Mouse (Mus musculus) MEL (cell line): ENCODE results near the gene Tmem198.

Experiments used
- CTCF ChIP-seq, 3 experiments: IDR thresholded peaks in 2 of 3; conservative IDR thresholded peaks in 1 of 3; 2 replicates each; pipeline ENCODE4 v1.5.1; 2011 to 2012; ENCODE audit warnings: low read length in 3 of 3, low read depth in 2 of 3, mild to moderate bottlenecking in 2 of 3, improper control_type of control experiment in 1 of 3, inconsistent platforms in 1 of 3, mixed read lengths in 1 of 3, moderate library complexity in 1 of 3; ENCODE audit not compliant: control insufficient read depth in 1 of 3, insufficient read depth in 1 of 3, poor library complexity in 1 of 3, severe bottlenecking in 1 of 3
- EP300 ChIP-seq, 2 experiments: IDR thresholded peaks; 2 replicates each; pipeline ENCODE4 v1.6.1; 2011; ENCODE audit warnings: improper control_type of control experiment in 2 of 2, low read length in 2 of 2, low read depth in 1 of 2, mild to moderate bottlenecking in 1 of 2
- GABPA ChIP-seq: IDR thresholded peaks from 2 replicates; pipeline ENCODE4 v1.6.1; 2012; ENCODE audit warnings: low read depth, mild to moderate bottlenecking, inconsistent platforms, low read length, improper control_type of control experiment, moderate library complexity
- MAX ChIP-seq: IDR thresholded peaks from 2 replicates; pipeline ENCODE4 v1.6.1; 2011; ENCODE audit warnings: low read length, improper control_type of control experiment
- MEF2A ChIP-seq: IDR thresholded peaks from 2 replicates; pipeline ENCODE4 v1.6.1; 2014; ENCODE audit warnings: low read depth, mild to moderate bottlenecking, inconsistent platforms, low read length, improper control_type of control experiment; ENCODE audit not compliant: poor library complexity, insufficient replicate concordance, severe bottlenecking; ENCODE audit errors: extremely low read depth
- POLR2A ChIP-seq, 2 experiments: IDR thresholded peaks; 2 replicates each; pipeline ENCODE4 v1.6.1; 2011 to 2012; ENCODE audit warnings: low read length in 2 of 2, mild to moderate bottlenecking in 2 of 2, control low read depth in 1 of 2, improper control_type of control experiment in 1 of 2, low read depth in 1 of 2, moderate library complexity in 1 of 2; ENCODE audit not compliant: control insufficient read depth in 1 of 2, insufficient read depth in 1 of 2, poor library complexity in 1 of 2
- SMC3 ChIP-seq: IDR thresholded peaks from 2 replicates; pipeline ENCODE4 v1.6.1; 2011; ENCODE audit warnings: low read depth, low read length, improper control_type of control experiment
- TCF12 ChIP-seq: IDR thresholded peaks from 2 replicates; pipeline ENCODE4 v1.6.1; 2014; ENCODE audit warnings: low read depth, mild to moderate bottlenecking, inconsistent platforms, low read length, improper control_type of control experiment, moderate library complexity

DNA sequence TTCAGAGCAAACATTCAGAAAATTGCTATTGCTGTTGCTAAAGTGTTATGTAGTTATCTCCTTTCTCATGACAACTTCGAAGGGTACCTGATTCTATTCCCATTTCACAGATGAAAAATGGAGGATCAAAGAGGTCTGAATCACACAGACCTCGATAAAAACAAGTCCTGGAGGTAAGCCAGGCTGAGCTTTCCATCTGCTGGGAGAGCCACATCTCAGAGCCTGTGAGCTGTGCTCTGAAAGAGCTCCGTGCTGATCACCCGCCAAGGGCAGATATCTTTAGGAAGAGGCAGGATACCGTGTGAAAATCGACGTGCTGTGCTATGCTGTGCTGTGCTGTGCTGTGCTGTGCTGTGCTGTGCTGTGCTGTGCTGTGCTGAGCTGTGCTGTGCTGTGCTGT lies 19.0 kb upstream of the Tmem198 start:
- TF ChIP-seq POLR2A (IDR thresholded peaks at IDR 0.05; ENCODE audit: control insufficient read depth in 1 of 2, insufficient read depth in 1 of 2, low read depth in 1 of 2, low read length in 2 of 2, poor library complexity in 1 of 2) = no peak
- TF ChIP-seq MAX = no peak
- TF ChIP-seq EP300 (IDR thresholded peaks at IDR 0.05; ENCODE audit: low read depth in 1 of 2, low read length in 2 of 2) = no peak
- no peak for TF ChIP-seq CTCF (IDR thresholded peaks at IDR 0.05 in 2 of 3, conservative IDR thresholded peaks at IDR 0.05 in 1 of 3; ENCODE audit: control insufficient read depth in 1 of 3, insufficient read depth in 1 of 3, low read depth in 2 of 3, low read length in 3 of 3, poor library complexity in 1 of 3, severe bottlenecking in 1 of 3)
- TF ChIP-seq TCF12 = no peak
- TF ChIP-seq MEF2A = no peak
- TF ChIP-seq SMC3 = no peak
- no peak for TF ChIP-seq GABPA
